Mouse (Mus musculus) olfactory bulb, adult 2 months (tissue): ENCODE measurements around the gene Kirrel3.

Source experiments
- CTCF ChIP-seq: fragments of 200-500 bp; IDR thresholded peaks from 2 replicates; pipeline ENCODE4 v1.5.1; 2012; ENCODE audit warnings: low read depth, mild to moderate bottlenecking, low read length, moderate library complexity; ENCODE audit not compliant: insufficient read depth
- POLR2A ChIP-seq: fragments of 200-500 bp; IDR thresholded peaks from 2 replicates; pipeline ENCODE4 v1.6.1; 2012; ENCODE audit warnings: mild to moderate bottlenecking, low read depth, low read length, moderate library complexity; ENCODE audit not compliant: insufficient read depth

- TF ChIP-seq CTCF (no peak), POLR2A (no peak)
Measured at GRCm38 (mm10) chr9:34443950-34444349, 41.7 kb upstream of the Kirrel3 start.
